Mouse (Mus musculus) heart, postnatal 25 days (tissue): ENCODE results near the gene Slmap. TPM values are rescaled to one million over a fixed set of nuclear protein-coding genes. Genes with fewer than 3 reads are reported as not detected.
"Not testable (repeated sequence)": the region's sequence is repeated elsewhere in the genome, so short reads cannot be mapped to it uniquely, and the experiment has no call there.

Source experiments
- DNase-seq: peaks from one replicate; pipeline ENCODE4 v3.0.0; 2022; ENCODE audit warnings: low spot score
- intact Hi-C: fragments of 180-260 bp; cut with DNase I; formaldehyde crosslinking; loops from one replicate; pipeline ENCODE4 v1.15.1; 2025
- total RNA-seq, 2 experiments: library from RNA; stranded (reverse); gene quantifications; 2 replicates each; pipeline ENCODE4 v1.2.3; 2021

The Slmap gene
- 100 to 1,000 TPM; 280 to 332 TPM for total RNA-seq

GRCm38 (mm10) chr14:26534757-26535479 lies at the start of gene Slmap:
Slmap (minus strand) TSS chr14:26534931.
- peak; percentile 96 for DNase-seq

DNA sequence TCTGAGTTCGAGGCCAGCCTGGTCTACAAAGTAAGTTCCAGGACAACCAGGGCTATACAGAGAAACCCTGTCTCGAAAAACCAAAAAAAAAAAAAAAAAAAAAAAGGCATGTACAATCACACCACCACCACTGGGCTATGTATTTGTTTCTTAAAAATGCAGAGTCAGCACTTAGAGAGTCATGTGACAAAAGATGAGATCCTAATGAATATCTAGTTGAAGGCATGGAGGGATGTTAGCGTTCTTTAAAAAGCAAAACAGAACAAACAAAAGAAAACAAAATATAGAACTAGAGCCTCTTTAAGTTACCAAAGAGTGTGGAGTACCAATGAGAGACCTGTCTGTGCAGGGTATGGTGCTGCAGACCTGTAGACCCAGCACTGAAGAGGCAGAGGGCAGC lies 48.9 kb upstream of the Slmap start:
- intact Hi-C loops, result loop anchor here (5.0 kb wide), 1 partner anchor 54 kb away; the partner anchor contains the start of gene Arf4
- no peak for DNase-seq

More at GRCm38 (mm10) chr14:26534757-26535479, at the start of gene Slmap:
- intact Hi-C loops, result loop anchor here (2.0 kb wide), 1 partner anchor 44 kb away; no protein-coding TSS in a partner anchor

DNA sequence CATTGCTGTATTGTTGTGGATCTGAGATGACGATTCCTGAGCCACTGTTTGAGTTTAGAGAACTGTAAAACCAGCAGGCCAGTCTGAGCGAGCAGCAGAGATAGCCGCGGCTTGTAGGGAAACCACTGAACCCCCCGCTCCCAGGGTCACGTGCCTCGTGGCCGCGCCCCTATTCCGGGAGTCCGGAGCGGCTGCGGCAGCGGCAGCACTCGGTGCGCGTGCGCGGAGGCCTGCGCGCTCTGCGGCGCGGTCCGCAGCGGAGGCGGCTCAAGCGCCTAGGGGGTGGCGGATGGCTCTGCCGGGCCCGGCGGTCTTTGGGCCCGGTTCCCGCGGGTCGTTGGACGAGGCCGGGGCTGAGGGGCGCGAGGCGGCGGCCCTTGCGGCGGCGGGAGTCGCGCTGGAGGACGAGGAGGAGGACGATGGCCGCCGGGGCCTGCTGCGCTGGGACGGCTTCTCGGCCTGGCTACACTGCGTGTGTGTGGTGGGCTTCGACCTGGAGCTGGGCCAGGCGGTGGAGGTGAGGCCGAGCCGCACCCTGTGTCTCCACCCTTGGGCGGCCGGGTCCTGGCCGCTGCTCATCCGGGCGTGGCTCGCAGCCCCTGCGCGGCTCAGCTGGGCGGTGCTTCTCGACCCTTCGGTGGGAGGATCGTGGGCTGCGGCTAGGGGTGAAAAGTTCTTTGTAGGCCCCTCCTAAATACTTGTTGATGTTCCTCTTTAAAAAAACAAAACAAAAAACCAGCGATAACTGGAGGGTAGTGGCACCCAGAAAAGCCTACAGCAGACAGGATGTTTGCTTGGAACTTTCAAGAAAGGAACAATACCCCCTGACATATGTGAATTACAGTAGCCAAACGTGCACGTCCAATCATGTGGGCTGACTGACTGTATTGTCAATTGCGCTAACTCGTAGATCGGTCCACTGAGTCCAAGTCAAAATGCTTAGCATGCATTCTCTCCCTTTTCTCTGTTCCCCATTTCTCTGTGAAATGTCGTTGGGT lies 44.9 kb upstream of the Slmap start:
- peak; percentile 84 for DNase-seq
- intact Hi-C loops, result loop anchor here (2.0 to 5.0 kb wide), 2 partner anchors 45 to 58 kb away; partner anchors contain the start of genes Arf4 and Slmap

GRCm38 (mm10) chr14:26578791-26579191 lies 44.1 kb upstream of the Slmap start:
- intact Hi-C loops, result loop anchor here (2.0 kb wide), 1 partner anchor 44 kb away; the partner anchor contains the start of gene Slmap
- DNase-seq, result no peak

GRCm38 (mm10) chr14:26576255-26576780 lies 41.6 kb upstream of the Slmap start:
- DNase-seq, result no peak
- intact Hi-C loops, result loop anchor here (1.0 kb wide), 1 partner anchor 12 kb away; no protein-coding TSS in a partner anchor

GRCm38 (mm10) chr14:26573556-26573955 lies 38.8 kb upstream of the Slmap start, which contains the start of gene Dennd6a:
Dennd6a (plus strand) TSS chr14:26573856.
- intact Hi-C loops, DNase-seq: not testable (repeated sequence)

- intact Hi-C loops, result no loop called here
- DNase-seq, result no peak
These were observed 37.4 kb upstream of the Slmap start for GRCm38 (mm10) chr14:26571951-26572675.

GRCm38 (mm10) chr14:26569880-26570279 lies 35.1 kb upstream of the Slmap start:
- intact Hi-C loops, result no loop called here
- DNase-seq, result no peak

GRCm38 (mm10) chr14:26562247-26562646 lies 27.5 kb upstream of the Slmap start:
- DNase-seq, result no peak
- intact Hi-C loops, result no loop called here

GRCm38 (mm10) chr14:26558536-26558935 lies 23.8 kb upstream of the Slmap start:
- intact Hi-C loops, result no loop called here
- DNase-seq, result no peak

DNA sequence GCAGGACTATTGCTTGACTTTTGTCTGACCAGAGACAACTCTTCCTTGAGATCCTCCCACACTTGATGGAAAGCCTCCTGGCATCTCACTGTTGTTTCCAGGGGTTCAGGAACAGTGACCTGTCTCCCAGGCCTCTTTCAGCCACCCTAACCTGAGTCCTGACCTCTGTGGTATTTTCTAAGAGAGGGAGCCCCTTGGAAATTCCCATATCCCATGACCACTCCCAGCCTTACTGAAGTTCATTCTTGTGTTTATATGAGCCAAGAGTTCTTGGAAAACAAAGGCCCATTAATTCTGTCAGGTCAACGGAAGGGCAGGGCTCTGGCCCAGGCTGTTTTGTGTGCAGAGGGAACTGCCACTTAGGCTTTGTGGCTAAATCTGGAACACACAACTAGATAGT lies 22.9 kb upstream of the Slmap start:
- intact Hi-C loops, result no loop called here
- no peak for DNase-seq

- no peak for DNase-seq
- intact Hi-C loops, result no loop called here
These were observed 18.1 kb upstream of the Slmap start for GRCm38 (mm10) chr14:26552853-26553252.

- intact Hi-C loops, result no loop called here
- no peak for DNase-seq
These were observed 17.7 kb upstream of the Slmap start for GRCm38 (mm10) chr14:26552441-26552840.

DNA sequence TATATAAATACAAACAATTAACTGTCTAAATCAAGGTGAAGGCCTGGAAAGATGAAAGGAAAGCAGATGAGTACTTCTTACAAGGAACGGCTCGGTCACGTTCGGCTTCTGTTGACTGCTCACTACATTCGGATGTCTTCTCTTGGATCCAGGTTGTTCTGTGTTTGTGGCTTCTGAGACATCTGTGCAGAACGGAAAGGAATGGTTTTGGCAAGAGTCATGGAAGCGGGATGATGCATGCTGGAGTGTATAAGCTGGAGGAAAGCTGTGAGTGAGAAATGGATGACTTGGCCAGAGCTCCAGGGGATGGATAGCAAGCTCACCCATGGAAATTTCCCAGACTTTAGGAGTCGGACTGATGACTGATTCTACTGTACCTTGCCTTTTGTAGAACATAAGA lies 16.0 kb upstream of the Slmap start:
- intact Hi-C loops, result no loop called here
- DNase-seq, result no peak

DNA sequence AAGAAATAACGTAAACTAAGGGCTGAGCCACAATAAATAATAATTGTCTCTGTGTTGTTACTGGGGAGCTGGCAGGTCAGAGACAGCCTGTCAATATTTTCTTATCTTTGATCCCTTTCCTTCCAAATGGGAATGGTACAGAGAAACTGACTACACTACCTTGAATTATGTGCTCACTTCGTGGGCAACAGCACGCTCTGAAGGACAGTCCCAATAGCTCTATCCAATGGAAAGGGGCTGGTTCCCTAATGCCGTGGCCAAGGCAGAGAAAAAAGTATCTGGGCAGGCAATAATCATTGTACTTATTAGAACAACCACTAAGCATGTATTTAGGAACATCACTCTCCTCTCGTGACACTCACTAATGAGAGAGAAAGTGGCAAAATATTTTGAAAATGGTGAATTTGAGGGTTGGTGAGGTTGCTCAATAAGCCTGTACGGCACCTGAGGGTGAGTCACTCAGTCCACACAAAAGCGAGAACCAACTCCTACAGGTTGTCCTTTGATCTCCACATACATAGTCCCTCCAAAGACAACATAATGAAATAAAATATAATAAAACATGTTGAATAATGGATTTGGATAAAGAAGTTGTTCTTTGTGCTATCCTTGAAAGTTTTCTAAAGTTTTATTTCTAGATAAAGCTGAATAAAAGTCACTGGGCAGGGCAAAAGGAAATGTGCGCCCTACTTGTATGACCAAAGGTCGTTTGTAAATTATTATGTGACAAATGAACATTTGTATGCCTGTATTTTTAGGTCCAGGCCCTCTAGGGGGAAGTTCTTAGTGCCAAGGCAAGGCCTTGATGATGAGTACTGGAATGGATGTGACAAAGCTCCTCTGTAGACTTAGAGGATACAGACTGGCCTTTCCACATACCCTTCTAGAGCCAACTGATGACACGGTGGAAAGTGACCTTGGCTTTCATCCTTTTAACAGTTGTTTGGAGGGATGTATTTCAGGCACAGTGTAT lies 13.1 kb upstream of the Slmap start:
- intact Hi-C loops, result no loop called here
- DNase-seq, result no peak

GRCm38 (mm10) chr14:26542136-26542535 lies 7.4 kb upstream of the Slmap start:
- intact Hi-C loops, result no loop called here
- no peak for DNase-seq

- DNase-seq, result no peak
- intact Hi-C loops, result no loop called here
These were observed 5.8 kb upstream of the Slmap start for GRCm38 (mm10) chr14:26540577-26540976.

GRCm38 (mm10) chr14:26539241-26539640 lies 4.5 kb upstream of the Slmap start:
- DNase-seq, result no peak
- intact Hi-C loops, result no loop called here
